Mouse (Mus musculus) heart, embryonic 10.5 days (tissue): Measurements from ENCODE around the gene Gm5678. TPM values are rescaled to one million over a fixed set of nuclear protein-coding genes. Genes with fewer than 3 reads are reported as not detected.
A peak's percentile ranks its signal among the peaks of the same experiment; 100 is the strongest.
"Not testable (repeated sequence)": the region's sequence is repeated elsewhere in the genome, so short reads cannot be mapped to it uniquely, and the experiment has no call there.

Experiments
- DNase-seq: peaks from one replicate; pipeline ENCODE4 v3.0.0-alpha.2; 2017; ENCODE audit warnings: low spot score
- H3K27ac ChIP-seq: fragments of 300-500 bp; sonication (generic); 2 replicates; pipeline ENCODE4 v1.5.1; 2016; ENCODE audit warnings: mild to moderate bottlenecking
- H3K27me3 ChIP-seq: fragments of 300-500 bp; sonication (generic); 2 replicates; pipeline ENCODE4 v1.6.1; 2016; ENCODE audit warnings: mild to moderate bottlenecking; ENCODE audit not compliant: poor library complexity, insufficient read depth, severe bottlenecking
- H3K36me3 ChIP-seq: fragments of 300-500 bp; sonication (generic); 2 replicates; pipeline ENCODE4 v1.6.1; 2016; ENCODE audit warnings: mild to moderate bottlenecking, moderate library complexity
- H3K4me1 ChIP-seq: fragments of 300-500 bp; sonication (generic); 2 replicates; pipeline ENCODE4 v1.6.1; 2016; ENCODE audit warnings: mild to moderate bottlenecking
- H3K4me3 ChIP-seq: fragments of 300-500 bp; sonication (generic); 2 replicates; pipeline ENCODE4 v1.5.1; 2016; ENCODE audit warnings: mild to moderate bottlenecking, moderate library complexity
- H3K9me3 ChIP-seq: fragments of 300-500 bp; sonication (generic); 2 replicates; pipeline ENCODE4 v1.6.1; 2016; ENCODE audit warnings: mild to moderate bottlenecking, moderate library complexity
- WGBS: fragments of 180-500 bp; shearing (Covaris S2); methylation state at CpG from one replicate; pipeline ENCODE4 v1.1.7; 2016; 5-methylcytosine and 5-hydroxymethylcytosine counted together
- polyA plus RNA-seq: library from polyadenylated mRNA; unstranded; fragments of >200 nt; fragmentation: Nextera tagmentation; extraction: Ambion mirVana; gene quantifications from 2 replicates; pipeline ENCODE4 v1.2.1, GENCODE M21; 2016

The Gm5678 gene
- polyA plus RNA-seq, 1 experiment from 2014 or later, result not detected

DNA sequence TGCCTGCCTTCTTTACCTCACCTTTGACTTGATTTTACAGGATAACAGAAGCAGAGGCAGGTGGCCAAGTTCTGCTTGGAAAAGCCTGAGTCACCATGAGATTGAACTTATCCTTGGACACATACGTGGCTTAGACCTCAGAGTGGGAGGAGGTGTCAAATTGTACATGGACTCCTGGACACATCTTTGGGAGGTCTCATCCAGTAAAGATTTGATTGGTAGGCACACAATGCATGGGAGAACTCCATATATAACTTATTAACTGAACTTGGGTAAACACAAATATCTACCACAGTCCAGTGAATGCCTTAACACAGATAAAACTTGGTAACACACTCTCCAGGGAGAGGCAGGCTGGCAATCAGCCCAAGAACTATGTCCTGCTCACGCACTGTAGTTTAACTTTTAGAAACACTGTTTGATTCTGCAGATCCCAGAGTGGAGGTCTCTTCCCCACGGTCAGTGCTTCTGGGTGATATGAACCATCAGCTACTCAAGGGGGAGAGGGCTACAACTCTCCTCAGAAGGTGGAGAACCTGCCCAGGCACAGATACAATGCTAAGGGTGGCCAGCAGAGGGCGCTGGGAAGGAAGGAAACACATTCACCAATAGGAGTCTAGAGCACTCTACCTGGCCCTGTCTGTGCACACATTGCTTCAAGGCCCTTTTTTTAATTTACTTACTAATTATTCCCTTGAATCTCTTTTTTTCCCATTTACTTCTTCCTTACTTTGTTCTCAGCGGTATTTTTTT is 12.6 kb upstream of the Gm5678 start:
- Histone ChIP-seq H3K4me1 (no peaks in the 10 kb centered on the region), H3K36me3 (0 out of 2 replicates have a peak, but pooled peaks cover 4% of the 10 kb centered on the region), H3K27ac (no peak overlapping the region), H3K27me3 (no peaks in the 10 kb centered on the region), H3K4me3 (no peak overlapping the region), H3K9me3 (no peaks in the 10 kb centered on the region)
- WGBS, result 33% methylated on average over 5 of the region's 5 CpGs
- peak; percentile 85 for DNase-seq

DNA sequence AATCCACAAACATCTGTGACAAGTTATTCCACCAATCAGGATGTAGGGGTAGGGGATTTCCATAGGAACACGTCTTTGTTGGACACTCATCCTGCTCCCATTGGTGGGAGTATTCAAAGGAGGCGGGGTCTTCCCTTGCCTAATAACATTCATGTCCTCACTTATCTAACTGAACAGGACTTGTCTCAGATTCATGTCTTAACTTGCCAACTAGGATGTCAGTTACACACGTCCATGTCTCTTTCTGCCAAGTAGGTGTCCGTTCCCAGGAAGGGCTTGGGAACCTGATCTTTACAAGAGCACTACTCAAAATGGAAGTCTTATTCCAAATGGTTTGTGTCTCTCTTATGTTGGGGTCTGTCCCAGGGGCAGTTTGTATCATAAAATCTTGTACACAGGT is 4.1 kb upstream of the Gm5678 start:
- 77% methylated on average over 4 of the region's 4 CpGs for WGBS

DNA sequence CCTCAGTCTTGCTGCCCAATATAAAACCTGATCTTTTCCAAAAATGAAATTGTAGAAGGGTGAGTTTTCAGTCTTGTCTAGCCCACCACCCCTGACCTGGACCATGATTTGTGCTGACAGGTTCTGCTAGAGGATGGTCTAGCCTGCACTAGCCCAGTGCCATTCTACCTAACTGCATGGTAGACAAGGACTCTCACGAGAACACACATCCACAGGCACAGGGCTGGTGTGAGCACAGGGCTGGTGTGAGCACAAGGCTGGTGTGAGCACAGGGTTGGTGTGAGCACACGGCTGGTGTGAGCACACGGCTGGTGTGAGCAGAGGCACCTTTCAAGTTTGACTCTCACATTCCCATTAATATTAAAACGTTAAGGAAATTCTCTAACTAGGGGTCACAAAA is 3.2 kb upstream of the Gm5678 start:
- H3K4me3 ChIP-seq, result no peak overlapping the region
- no peaks in the 10 kb centered on the region for H3K4me1 ChIP-seq
- DNase-seq, result peak; percentile 61
- H3K27ac ChIP-seq, result no peak overlapping the region
- no peaks in the 10 kb centered on the region for H3K9me3 ChIP-seq
- 72% methylated on average over 4 of the region's 4 CpGs for WGBS
- H3K27me3 ChIP-seq, result peaks cover 10% of the 10 kb centered on the region
- no peaks in the 10 kb centered on the region for H3K36me3 ChIP-seq

More for the DNA sequence above, 4.1 kb upstream of the Gm5678 start:
- not testable (repeated sequence) for H3K27me3 ChIP-seq, H3K4me3 ChIP-seq, H3K27ac ChIP-seq, H3K36me3 ChIP-seq, DNase-seq, H3K9me3 ChIP-seq, H3K4me1 ChIP-seq

DNA sequence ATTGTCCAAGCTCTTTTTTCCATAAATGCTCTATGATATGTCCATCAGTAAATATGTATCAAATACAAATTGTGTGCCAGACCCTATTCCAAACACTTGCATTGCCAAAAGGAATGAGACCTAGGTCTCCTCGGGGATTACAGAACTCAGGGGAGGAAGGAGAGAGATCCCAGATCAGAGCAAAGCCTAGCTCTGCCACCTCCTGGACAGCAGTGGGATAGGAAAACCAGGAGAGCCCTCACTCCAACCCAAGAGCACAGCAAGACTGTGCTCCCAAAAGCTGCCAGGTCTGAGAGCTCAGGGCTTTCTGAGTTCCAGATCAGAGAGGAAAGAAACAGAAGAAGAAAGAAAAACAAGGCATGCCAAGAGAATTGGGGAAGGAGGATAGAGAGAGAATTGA is 1.2 kb upstream of the Gm5678 start:
- Histone ChIP-seq H3K4me1 (no peaks in the 10 kb centered on the region), H3K27me3 (peaks cover 10% of the 10 kb centered on the region), H3K9me3 (no peaks in the 10 kb centered on the region), H3K27ac (no peak overlapping the region), H3K4me3 (no peak overlapping the region), H3K36me3 (no peaks in the 10 kb centered on the region)
- 8% methylated on average over 1 of the region's 1 CpGs for WGBS
- DNase-seq, result peak; percentile 64

DNA sequence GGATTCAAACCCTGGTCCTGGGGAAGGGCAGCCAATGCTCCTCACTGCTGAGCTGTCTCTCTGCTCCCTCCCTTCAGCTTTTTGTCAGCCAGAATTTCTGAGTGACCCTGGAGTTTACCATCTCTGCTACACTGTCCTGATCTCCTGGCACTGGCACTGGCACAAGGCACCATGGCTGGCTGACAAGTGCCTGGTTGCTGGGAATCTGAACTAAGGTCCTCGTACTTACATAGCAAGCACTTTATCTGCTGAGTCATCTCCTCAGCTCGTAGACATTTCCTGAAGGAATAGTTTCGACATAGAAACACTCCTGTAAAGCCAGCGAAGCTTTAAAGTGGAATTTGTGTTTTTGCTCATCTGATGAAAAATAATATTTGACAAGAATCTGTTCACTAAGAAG is 16.1 kb downstream of the Gm5678 start:
- H3K9me3 ChIP-seq, result no peaks in the 10 kb centered on the region
- WGBS, result 62% methylated on average over 4 of the region's 4 CpGs
- no peak overlapping the region for H3K27ac ChIP-seq
- no peak for DNase-seq
- no peak overlapping the region for H3K4me3 ChIP-seq
- no peaks in the 10 kb centered on the region for H3K36me3 ChIP-seq
- H3K27me3 ChIP-seq, result 0 out of 2 replicates have a peak, but pooled peaks cover 5% of the 10 kb centered on the region
- no peaks in the 10 kb centered on the region for H3K4me1 ChIP-seq

DNA sequence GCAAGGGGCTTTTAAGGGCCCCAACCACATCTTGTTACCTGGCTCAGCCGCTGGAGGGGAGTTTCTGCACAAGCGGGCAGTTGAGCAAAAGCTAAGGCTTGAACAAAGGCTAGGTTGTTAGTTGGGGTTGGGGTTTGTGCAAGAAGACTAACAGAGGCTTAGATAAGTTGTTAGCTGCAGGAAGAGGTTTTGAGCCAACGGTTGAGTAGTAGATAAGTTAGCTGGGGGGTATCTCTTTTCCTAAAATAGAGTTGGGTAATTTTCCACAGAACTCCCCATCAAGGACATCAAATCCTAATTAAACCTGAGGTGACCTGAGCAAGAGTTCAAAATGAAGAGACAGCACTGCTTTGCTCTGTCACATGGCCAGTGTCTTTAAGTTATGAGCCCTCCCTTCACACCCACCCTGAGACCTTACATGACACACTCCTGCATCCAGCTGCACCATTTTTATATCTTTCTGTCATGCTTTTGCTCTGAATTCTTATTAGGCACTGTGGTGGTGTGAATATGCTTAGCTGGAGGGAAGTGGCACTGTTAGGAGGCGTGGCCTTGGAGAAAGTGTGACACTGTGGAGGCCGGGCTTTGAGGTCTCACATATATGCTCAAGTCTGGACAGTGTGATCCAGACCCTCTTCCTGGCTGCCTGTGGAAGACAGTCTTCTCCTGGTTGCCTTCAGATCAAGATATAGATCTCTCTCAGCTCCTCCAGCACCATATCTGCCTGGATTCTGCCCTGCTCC is 20.7 kb downstream of the Gm5678 start:
- DNase-seq, result no peak
- WGBS, result 72% methylated on average over 5 of the region's 5 CpGs
- no peak overlapping the region for H3K27ac ChIP-seq
- no peaks in the 10 kb centered on the region for H3K36me3 ChIP-seq
- no peak overlapping the region for H3K4me3 ChIP-seq
- peaks cover 10% of the 10 kb centered on the region; the same call in 1 of the 2 replicates for H3K27me3 ChIP-seq
- no peaks in the 10 kb centered on the region for H3K4me1 ChIP-seq
- no peaks in the 10 kb centered on the region for H3K9me3 ChIP-seq

DNA sequence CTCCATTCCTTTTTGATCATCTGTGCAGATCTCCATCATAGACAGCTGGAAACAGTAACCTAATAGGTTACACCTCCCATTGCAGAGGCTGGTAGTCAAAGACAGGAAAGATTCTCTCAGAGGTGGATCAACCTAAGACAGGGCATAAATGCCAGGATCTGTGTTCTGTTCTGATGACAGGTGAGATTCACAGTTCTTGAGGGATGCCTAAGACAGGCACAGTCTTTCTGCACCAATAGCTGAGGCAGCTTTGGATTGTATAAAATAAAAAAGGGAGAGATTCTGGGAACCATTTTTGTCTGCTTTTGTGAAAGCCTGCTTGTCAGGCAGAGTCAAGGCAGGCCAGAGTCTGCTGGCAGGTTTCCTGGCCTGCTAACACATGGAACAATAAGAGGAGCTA is 40.1 kb downstream of the Gm5678 start:
- H3K4me1 ChIP-seq, result no peaks in the 10 kb centered on the region
- H3K27ac ChIP-seq, result no peak overlapping the region
- H3K9me3 ChIP-seq, result 0 out of 2 replicates have a peak, but pooled peaks cover 6% of the 10 kb centered on the region
- no peaks in the 10 kb centered on the region for H3K36me3 ChIP-seq
- H3K4me3 ChIP-seq, result no peak overlapping the region
- DNase-seq, result no peak
- H3K27me3 ChIP-seq, result no peaks in the 10 kb centered on the region

DNA sequence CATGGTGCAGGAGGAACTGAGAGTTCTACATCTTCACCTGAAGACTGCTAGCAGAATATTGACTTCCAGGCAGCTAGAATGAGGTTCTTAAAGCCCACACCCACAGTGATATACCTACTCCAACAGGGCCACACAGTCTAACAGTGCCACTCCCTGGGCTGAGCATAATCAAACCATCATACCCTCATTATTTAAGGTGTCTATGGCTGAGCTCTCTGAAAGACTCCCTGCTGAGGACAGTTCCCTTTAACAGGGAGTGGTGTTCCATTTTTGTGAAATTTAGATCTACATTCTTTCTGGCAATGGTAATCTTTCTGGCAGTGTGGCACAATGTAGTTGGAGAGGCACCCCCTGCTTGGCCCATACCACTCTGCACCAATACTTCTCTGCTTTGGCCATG is 41.6 kb downstream of the Gm5678 start:
- H3K36me3 ChIP-seq, result no peaks in the 10 kb centered on the region
- 0 out of 2 replicates have a peak, but pooled peaks cover 6% of the 10 kb centered on the region for H3K9me3 ChIP-seq
- peak; percentile 19 for DNase-seq
- no peaks in the 10 kb centered on the region for H3K4me1 ChIP-seq
- H3K27me3 ChIP-seq, result no peaks in the 10 kb centered on the region
- no peak overlapping the region for H3K4me3 ChIP-seq
- H3K27ac ChIP-seq, result no peak overlapping the region

DNA sequence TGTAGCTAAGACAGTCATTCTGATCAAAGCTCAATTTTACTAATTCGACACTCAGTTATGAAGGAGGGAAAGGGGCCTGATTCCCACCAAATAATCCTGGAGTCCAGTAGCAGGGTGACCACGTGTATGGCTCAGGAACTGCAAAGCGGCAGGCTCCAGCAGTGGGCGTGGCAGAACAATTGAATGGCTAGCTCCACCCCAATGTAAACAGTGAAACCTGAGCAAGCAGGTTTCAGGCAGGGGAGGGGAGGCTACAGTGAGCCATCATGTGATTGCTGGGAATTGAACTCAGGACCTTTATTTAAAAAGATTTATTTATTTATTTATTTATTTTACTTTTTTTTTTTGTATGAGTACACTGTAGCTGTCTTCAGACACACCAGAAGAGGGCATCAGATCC is 42.6 kb downstream of the Gm5678 start:
- not testable (repeated sequence) for H3K4me1 ChIP-seq, H3K9me3 ChIP-seq, H3K36me3 ChIP-seq, H3K27ac ChIP-seq, H3K4me3 ChIP-seq, H3K27me3 ChIP-seq
- WGBS, result 39% methylated on average over 4 of the region's 4 CpGs
- DNase-seq, result peak; percentile 61

DNA sequence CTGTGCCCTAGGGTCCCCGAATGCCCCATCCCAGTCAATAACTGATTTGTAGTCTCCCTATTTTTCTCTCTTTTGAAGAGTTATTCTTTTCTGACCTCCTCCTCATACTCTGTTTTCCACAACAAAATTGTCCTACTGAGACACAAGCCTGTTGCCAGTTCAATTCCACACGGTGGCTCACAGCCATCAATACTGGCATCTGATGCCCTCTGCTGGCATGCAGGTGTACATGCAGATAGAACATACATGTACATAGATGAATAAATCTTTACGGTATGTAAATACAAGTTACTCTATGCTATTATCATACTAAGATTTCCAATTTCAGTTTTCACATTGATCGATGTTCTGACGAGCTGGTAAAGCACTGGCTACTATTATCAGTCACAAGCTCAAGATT is 43.2 kb downstream of the Gm5678 start:
- 84% methylated on average over 5 of the region's 5 CpGs for WGBS
- Histone ChIP-seq H3K36me3 (no peaks in the 10 kb centered on the region), H3K27me3 (no peaks in the 10 kb centered on the region), H3K4me3 (no peak overlapping the region), H3K9me3 (0 out of 2 replicates have a peak, but pooled peaks cover 6% of the 10 kb centered on the region), H3K4me1 (no peaks in the 10 kb centered on the region), H3K27ac (no peak overlapping the region)
- DNase-seq, result peak; percentile 48

DNA sequence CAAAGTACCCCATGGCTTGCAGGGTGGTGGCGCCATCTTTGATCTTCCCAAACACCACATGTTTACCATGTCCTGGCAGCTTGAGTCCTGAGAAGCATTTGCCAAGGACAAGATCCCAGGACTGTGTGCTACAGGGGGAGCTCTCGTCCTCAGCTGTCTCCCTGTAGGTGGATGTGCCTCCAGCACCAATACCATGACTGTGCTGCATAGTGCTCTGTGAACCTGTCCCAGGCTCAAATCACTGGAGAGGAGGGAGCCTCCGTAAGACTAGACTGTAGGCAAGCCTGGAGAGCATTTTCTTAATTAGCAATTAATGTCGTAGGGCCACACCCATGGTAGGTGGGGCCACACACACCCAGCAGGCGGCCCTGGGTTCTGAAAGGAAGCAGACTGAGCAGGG is 48.5 kb downstream of the Gm5678 start:
- H3K27ac ChIP-seq, result no peak overlapping the region
- 75% methylated on average over 5 of the region's 5 CpGs for WGBS
- H3K4me3 ChIP-seq, result no peak overlapping the region
- no peaks in the 10 kb centered on the region for H3K9me3 ChIP-seq
- H3K4me1 ChIP-seq, result no peaks in the 10 kb centered on the region
- H3K27me3 ChIP-seq, result peaks cover 16% of the 10 kb centered on the region
- no peaks in the 10 kb centered on the region for H3K36me3 ChIP-seq
- peak; percentile 59 for DNase-seq

DNA sequence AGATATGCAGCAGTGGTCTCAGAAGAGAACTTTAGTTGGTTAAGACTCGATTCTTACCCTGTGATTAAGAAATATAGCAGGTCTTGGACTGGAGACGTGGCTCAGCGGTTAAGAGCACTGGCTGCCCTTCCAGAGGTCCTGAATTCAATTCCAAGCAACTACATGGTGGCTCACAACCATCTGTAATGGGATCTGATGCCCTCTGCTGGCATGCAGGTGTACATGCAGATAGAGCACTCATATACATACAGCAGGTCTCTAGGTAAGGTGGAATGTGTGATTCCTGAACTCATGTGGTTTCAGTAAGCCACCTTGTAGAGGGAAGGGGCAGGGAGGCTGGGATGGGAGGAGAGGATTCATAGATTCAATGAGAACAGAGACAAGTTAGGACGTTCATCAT is 50.3 kb downstream of the Gm5678 start:
- no peak for DNase-seq
- Histone ChIP-seq H3K4me3 (no peak overlapping the region), H3K27ac (no peak overlapping the region), H3K27me3 (peaks cover 34% of the 10 kb centered on the region), H3K36me3 (no peaks in the 10 kb centered on the region), H3K4me1 (peaks cover 11% of the 10 kb centered on the region), H3K9me3 (no peaks in the 10 kb centered on the region)
- WGBS, result 76% methylated on average over 4 of the region's 4 CpGs

DNA sequence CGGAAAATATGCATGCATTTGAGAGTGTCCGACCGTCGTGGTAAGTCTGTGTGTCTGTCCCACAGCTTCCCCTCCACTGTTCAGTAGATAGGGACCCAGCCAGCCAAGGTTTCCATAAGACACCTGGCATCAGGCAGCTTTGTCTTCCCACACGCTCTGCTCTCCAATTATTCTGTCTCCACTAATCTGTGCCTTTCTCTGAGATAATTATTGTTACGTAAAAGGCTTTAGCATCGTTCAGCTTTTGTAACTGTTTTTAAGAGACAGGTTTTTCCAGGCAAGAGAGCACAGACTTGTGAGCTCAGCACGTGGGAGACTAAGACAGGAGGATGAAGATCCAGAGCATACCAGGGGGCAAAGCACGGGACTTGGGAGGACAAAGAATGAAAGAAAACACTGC is 51.3 kb downstream of the Gm5678 start:
- peaks cover 19% of the 10 kb centered on the region for H3K4me1 ChIP-seq
- no peak for DNase-seq
- peaks cover 44% of the 10 kb centered on the region for H3K27me3 ChIP-seq
- WGBS, result 63% methylated on average over 9 of the region's 9 CpGs
- no peak overlapping the region for H3K4me3 ChIP-seq
- H3K27ac ChIP-seq, result no peak overlapping the region
- no peaks in the 10 kb centered on the region for H3K36me3 ChIP-seq
- no peaks in the 10 kb centered on the region for H3K9me3 ChIP-seq
